Mouse (Mus musculus): Measurements from ENCODE around the gene Cbx1.
"Not testable (repeated sequence)": the region's sequence is repeated elsewhere in the genome, so short reads cannot be mapped to it uniquely, and the experiment has no call there.

The Cbx1 gene

DNA sequence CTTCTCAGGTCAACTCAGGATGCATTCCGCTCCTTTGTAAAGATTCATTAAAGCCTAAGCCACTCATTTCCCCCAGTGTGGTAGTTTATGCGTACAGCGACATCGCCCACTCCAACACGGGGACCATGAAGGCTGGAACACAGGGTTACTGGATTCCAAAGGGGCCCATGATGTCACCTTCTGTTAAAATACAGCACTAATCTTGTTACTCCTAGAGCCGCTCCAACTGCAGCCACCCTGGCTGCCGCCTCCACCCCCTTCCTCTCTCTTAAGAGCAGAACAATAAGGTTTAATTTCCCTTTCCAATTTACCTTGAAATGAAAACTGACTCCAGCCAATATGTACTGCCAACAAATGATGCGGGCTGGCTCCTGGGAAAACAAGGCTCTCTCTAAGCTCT, 13.9 kb upstream of the Cbx1 start:
- no peak for DNase-seq (ENCODE audit: low spot score in 2 of 2)

DNA sequence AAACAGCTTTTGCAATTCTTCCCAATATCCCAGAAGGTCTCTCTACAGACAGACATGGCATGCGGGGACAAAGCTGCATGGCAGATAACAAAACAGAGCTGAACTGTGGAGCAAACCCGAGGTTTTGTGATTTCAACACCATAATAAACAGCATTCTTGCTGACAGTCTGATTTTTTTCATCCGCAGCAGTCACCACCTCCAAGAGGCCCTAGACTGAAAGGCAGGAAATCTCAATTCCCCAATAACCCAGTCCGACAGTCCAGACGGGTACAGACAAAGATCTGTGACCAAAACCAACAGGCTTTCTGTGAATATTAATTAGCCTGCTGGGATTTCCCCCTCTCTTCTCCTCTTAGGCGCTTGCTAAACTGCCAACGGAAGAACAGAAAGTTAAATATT, 13.3 kb upstream of the Cbx1 start:
- DNase-seq (ENCODE audit: low spot score in 2 of 2): peak in 1 of 2 experiments; percentile 34

DNA sequence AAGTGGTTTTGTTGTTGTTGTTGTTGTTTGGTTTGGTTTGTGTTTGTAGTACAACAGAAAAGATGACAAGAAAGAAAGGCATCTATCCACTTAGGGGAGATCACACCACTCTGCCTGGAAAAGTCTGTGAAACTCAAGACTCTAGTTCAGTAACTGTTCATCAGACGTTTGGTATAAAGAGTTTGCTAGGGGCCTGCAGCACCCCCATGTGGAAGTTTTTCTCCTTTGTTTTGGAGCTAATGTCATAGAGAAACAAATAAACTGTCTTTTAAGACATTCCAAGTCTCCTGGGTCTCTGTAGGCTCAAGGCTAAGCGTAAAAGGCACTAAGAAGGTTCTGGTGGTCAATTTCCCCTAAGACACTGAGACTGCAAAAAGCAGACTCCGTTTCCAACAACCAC, 12.9 kb upstream of the Cbx1 start:
- DNase-seq (ENCODE audit: low spot score in 2 of 2): no peak

DNA sequence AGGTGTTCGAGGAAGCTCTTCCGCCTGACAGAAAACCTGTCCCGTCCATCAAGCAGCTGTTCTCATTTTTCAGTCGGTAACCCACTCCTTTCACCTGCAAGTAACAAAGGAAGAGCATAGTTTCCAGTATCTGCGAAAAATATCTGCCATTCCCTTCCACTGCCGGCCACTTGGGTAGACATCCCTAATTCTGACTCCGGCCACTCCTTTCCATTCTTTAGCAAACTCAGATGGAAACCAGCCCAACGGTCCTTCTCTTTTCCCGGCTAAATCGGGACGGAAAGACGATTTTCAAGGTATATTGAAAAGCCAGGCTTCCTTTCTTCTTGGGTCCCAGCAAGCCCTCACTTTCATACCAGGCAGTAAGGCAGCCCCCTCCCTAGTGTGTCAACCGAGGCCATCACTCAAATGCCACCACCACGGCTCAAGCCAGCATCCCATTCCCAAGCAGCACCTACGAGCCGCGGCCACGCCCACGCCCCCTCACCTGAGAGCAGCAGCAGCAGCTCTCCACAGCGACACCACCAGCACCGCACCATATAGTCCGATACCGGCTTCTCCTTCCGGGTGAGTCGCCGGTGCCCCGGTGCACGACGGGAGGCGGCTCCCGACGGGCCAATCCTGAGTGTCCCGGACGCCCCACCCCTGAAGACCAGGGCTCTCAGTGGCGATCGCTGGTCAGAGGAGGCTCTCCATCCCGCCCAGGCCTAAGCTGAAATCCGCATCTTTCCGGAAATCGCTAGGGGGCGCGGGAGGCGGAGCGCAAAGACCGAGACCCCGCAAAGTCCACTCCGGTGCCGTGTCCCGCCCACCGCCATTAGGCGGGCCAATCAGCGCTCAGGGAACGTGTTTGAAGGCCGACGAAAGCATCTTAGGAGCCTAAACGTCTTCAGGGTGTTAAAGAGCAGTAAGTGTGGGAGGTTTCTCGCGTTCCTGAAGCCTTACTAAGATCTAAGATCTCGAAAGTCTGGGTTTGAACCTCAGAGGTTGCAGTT, 11.7 kb upstream of the Cbx1 start, which contains the start of gene Snx11:
Snx11 (minus strand) TSS at position 592 of the 995 bp plus-strand sequence.
- peak; percentile 100 for DNase-seq (ENCODE audit: low spot score in 2 of 2)

DNA sequence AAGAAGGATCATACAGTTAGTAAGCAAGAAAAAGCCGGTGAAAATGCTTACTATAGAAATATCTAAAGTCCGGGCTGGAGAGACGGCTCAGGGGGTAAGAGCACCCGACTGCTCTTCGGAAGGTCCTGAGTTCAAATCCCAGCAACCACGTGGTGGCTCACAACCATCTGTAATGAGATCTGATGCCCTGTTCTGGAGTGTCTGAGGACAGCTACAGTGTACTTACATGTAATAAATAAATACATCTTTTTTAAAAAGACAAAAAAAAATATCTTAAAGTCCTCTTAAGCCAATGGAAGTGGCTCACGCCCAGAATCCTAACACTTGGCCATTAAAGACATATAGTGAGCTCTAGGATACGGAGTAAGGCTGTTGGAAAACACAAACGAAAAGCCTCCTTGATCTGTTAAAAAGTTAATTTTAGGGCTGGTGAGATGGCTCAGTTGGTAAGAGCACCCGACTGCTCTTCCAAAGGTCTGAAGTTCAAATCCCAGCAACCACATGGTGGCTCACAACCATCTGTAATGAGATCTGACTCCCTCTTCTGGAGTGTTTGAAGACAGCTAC, 10.8 kb upstream of the Cbx1 start:
- DNase-seq (ENCODE audit: low spot score in 2 of 2): not testable (repeated sequence)

DNA sequence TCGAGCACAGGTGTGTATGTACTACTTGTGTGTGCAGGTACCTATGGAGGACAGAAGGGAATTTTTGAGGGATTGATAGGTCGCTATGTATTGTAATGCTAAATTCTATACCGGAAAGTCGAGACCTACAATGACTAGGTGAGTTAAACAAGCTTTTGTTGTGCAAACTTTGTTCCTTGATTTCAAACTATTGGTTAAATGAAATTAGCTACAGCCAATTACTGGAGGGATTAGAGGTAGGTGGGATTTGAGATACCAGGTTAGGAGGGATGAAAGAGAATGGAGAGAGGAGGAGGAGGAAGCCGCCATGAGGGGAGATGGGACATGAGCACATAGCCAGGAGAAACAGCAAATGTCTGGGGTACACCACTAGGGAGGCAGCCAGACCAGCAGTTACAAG, 8.6 kb upstream of the Cbx1 start:
- no peak for DNase-seq (ENCODE audit: low spot score in 2 of 2)

DNA sequence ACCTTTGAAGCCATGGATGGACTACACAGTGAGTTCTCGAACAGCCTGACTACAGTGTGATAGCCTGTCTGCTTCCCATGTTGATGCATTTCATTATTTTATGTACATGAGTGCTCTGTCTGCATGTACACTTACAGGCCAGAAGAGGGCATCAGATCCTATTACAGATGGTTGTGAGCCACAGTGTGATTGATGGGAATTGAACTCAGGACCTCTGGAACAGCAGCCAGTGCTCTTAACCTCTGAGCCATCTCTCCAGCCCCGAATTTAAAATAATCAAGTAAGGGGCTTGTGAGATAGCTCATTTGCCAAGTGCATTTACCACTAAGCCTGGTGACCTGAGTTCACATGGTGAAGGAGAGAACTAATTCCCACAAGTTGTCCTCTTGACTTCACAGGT, 7.5 kb upstream of the Cbx1 start:
- no peak for DNase-seq (ENCODE audit: low spot score in 2 of 2)

DNA sequence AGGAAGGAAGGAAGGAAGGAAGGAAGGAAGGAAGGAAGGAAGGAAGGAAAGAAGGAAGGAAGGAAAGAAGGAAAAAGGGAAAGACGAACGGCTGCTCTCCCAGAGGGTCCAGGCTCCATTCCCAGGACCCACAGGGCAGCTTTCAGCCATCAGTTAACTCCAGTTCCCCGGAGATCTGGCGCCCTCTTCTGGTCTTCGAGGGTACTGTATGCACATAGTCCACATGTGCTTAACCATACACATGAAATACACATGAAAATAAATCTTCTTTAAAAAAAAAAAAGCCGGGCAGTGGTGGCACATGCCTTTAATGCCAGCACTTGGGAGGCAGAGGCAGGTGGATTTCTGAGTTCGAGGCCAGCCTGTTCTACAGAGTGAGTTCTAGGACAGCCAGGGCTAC, 4.1 kb upstream of the Cbx1 start:
- DNase-seq (ENCODE audit: low spot score in 2 of 2): peak; percentile 54 to 67

DNA sequence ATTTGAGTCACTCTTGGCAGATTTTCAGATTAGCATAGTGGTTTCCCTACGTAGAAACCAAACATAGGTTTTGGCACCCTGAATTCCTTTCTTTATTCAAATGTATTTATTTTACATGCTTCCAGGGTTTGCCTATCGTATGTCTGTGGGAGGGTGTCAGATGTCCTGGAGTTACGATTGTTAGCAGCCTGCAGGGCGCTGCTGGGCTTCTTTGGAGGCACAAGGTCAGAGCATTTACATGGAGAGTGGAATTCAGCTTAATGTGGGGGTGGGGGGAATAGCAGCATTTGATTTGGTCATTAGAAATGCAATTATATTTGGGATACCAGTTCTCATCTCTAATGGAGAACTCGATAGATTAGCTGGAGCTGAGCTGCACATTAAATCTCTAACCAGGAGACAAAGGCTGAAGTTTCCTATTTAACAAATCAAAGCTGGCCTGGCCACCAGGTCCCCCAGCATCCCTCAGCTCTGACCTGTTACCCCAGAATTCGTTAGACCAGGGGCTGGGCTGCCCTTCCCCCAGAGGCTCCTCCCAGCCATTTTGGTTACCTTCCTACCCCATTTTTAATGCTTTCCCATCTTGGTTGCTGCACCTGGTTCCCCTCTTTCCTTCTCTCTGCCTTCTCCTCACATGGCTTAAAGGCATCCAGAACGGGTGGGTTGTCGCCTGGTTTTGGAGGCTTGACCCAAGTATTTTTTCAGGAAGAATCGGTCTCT, 2.0 kb upstream of the Cbx1 start:
- DNase-seq (ENCODE audit: low spot score in 2 of 2): no peak

DNA sequence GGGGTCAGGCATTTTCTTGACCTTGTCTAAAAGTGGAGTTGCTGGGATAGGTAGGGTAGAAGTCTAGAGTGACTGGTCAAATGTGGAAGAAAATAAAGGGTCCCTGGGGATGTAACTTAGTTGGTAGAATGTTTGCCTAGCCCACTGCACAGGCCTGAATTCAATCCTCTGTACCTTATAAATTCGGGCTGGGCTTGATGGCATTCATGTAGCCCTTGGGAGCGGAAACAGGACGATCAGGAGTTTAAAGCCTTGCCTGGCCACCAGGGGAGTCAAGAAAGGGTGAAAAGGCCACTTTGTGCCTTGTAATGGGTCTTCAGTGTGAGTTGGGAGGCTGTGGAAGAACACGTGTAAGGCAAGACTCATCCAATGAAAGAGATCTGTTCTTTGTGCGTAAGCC, 1.1 kb downstream of the Cbx1 start:
- DNase-seq (ENCODE audit: low spot score in 2 of 2): no peak

DNA sequence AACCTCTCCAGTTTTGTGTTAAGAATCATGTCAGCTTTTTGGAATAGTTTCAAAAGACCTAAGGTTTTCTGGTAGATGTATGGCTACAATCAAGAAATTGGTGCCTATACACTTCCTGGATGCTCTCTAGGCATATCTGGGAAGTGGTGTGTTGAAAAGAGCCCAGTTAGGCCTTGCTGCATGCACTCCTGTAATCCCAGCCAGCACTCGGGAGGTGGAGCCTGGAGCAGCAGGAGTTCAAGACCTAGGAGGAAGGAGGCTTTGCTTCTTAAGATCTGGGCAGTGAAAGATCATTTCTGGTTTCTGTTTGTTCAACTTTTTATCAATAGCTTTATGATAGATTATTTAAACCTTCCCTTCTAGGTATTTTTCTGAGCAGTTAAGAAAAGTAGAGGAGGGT, 1.8 kb downstream of the Cbx1 start:
- DNase-seq (ENCODE audit: low spot score in 2 of 2): no peak

DNA sequence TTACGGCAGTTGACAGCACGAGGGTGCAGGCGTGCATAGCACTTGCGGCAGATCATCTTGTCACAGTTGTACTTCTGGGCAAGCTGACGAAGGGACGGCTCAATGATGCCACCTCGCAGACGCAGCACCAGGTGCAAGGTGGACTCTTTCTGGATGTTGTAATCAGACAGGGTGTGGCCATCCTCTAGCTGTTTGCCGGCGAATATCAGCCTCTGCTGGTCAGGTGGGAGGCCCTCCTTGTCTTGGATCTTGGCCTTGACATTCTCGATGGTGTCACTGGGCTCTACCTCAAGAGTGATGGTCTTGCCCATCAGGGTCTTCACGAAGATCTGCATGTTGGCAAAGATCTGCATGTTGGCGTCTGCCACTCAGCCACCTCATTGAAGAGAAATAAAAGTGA, 6.6 kb downstream of the Cbx1 start:
- no peak for DNase-seq (ENCODE audit: low spot score in 2 of 2)

DNA sequence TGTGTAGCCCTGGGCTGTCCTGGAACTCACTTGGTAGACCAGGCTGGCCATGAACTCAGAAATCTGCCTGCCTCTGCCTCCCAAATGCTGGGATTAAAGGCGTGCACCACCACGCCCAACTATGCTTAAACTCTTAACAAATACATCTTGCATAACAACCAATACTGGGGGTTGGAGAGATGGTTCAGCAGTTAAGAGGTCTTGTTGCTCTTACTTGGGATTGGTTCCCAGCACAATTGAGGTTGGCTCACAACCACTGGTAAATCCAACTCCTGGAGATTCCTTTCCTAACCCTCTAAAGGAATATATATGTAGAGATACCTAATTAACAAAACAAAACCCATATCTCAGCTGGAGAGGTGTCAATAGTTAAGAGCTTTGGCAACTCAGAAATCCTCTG, 7.2 kb downstream of the Cbx1 start:
- DNase-seq (ENCODE audit: low spot score in 2 of 2): no peak

DNA sequence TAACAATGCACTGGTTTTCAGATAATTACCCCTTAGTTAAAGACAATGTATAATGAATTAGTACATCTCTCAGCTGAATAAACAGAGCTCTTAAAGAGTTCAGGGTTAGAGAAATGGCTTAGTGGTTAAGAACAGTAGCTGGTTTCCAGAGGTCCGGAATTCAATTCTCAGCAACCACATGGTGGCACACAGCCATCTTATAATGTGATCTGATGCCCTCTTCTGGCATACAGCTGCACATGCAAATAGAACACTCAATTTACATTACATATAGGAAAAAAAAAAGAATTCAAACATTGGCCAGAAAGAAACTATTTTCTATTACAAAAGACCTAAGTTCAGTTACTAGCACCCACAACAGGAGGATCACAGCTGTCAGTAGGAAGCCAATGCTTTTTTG, 7.7 kb downstream of the Cbx1 start:
- no peak for DNase-seq (ENCODE audit: low spot score in 2 of 2)

DNA sequence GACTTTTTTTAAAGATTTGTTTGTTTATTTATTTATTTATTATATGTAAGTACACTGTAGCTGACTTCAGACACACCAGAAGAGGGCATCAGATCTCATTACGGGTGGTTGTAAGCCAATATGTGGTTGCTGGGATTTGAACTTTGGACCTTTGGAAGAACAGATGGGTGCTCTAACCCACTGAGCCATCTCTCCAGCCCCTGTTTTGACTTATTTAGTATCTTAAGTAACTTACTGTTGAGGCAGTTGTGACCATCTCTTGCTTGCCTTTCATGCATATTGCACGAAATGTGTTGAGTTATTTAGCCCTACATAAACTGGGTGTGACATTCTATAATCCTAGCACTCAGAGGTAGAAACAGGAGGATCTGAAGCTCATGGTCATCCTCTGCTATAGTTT, 10.6 kb downstream of the Cbx1 start:
- no peak for DNase-seq (ENCODE audit: low spot score in 2 of 2)

DNA sequence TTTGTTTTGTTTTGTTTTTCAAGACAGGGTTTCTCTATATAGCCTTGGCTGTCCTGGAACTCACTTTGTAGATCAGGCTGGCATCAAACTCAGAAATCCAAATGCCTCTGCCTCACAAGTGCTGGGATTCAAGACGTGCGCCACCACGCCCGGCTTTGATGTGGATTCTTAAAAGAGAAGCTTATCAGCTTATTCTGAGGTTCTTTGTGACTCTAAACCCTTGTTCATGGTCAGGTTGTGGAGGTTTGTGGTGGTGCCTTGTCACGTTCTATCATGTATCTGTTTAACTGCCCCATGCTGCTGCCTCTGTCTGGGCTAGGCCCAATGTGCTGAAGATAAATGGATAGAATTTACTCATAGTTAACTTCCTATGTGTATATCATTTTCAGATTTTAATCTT, 16.7 kb downstream of the Cbx1 start:
- no peak for DNase-seq (ENCODE audit: low spot score in 2 of 2)

DNA sequence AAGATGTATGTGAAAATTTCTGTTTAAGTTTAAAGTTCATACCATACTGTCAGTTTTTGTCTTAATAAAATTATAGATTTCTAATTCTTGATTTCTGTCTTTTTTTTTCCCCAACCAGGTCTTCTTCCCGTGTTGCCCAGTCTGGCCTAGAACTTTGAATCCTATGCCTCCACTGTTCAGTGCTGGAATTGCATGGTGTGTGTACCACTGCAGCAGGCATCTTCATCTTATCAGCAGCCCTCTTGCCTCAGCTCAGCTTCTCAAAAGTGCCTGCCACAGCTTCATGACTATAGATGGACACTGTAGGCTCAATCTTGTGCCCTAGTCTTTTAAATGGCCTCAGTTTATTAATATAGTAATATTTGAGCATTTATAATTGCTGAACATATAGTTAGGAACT, 19.1 kb downstream of the Cbx1 start:
- no peak for DNase-seq (ENCODE audit: low spot score in 2 of 2)

DNA sequence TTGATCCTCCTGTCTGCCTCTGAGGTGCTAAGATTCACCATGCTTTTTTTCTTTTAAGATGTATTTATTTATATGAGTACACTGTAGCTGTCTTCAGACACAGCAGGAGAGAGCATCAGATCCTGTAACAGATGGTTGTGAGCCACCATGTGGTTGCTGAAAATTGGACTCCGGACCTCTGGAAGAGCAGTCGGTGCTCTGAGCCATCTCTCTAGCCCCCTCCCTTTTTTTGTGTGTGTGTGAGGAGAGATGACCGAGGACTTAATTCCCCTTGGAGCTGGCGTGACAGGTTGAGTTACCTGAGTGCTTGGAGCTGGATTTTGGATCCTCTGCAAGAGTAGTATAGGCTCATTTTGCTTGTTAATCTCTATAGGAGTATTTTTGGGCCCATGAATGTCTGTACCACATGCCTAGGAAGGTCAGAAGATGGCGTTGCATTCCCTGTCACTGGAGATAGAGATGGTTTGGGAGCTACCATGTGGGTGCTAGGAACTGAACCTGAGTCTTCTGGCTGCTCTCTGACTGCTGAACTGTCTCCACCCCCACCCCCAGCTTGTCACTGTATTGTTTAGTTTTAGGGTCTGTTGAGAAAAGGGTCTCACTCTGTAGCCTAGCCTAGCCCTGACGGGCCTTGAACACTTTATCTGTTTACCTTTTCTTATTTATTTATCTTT, 20.8 kb downstream of the Cbx1 start:
- no peak for DNase-seq (ENCODE audit: low spot score in 2 of 2)

DNA sequence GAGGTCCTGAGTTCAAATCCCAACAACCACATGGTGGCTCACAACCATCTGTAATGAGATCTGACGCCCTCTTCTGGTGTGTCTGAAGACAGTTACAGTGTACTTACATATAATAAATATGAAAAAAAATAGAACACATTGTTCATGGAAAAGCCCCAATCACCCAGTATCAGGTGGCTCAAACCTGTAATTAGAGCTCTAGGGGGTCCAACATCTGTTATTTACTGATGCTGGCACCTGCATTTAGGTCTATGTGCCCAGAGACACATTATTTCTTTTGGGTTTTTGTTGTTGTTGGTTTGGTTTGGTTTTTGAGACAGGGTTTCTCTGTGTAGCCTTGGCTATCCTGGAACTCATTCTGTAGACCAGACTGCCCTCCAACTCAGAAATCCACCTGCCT, 22.3 kb downstream of the Cbx1 start:
- not testable (repeated sequence) for DNase-seq (ENCODE audit: low spot score in 2 of 2)

DNA sequence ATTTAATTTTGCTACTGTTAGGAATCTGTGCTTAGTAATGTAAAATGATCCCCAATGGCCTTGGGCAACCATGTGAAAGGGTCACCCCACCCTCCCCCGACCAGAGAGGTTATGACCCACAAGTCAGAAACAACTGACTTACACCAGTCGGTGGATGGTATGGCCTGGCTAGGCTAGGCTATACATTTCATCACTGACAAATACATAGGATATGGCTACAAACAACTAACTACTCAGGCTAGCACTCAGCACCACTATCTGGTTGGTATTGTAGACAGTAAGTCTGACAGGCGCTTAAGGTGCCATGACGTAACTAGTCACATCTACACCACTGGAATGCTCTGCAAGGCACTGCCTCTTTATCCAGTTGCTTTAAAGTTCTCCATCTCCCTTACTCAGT, 24.5 kb downstream of the Cbx1 start:
- DNase-seq (ENCODE audit: low spot score in 2 of 2): no peak

DNA sequence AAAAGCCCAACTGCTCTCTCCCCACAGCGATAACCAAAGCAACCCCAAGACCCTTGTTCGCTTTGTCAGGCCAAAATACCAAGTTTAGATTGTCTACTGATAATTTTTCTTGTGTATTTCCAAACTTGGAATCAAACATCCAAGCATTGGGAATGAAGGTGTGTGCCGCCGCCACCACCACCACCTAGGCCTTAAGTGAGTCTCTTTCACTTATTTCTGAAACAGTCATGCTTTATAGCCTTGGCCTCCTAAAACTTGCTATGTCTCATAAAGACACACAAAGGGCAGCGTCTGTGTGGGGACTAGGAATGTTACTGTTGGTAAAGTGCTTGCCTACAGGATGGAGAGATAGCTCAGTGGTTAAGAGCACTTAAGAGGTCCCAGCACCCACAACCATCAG, 25.0 kb downstream of the Cbx1 start:
- DNase-seq (ENCODE audit: low spot score in 2 of 2): no peak

DNA sequence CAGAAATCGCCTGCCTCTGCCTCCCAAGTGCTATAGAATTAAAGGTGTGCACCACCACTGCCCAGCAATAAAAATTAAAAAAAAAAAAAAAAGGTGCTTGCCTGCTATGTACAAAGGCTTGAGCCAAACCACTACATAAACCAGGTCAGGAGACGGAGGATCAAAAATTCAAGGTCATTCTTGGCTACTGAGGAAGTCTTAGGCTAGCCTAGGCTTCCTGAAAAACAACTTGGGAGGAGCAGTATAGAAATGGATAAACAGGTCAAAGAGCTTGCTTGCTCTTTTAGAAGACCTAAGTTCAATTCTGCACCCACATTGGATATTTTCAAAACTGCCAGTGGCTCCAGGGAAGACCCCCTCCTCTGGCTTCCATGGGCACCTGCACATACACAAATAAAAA, 25.5 kb downstream of the Cbx1 start:
- no peak for DNase-seq (ENCODE audit: low spot score in 2 of 2)
